Mouse (Mus musculus) lung, embryonic 15.5 days (tissue): Measurements from ENCODE around the gene Vapb. TPM values are rescaled to one million over a fixed set of nuclear protein-coding genes. Genes with fewer than 3 reads are reported as not detected.
"Not testable (repeated sequence)": the region's sequence is repeated elsewhere in the genome, so short reads cannot be mapped to it uniquely, and the experiment has no call there.

ENCODE experiments used
- ATAC-seq: fragments of 200-750 bp; cut with Nextera tagmentation; 2 replicates; pipeline ENCODE4 v1.8.0; 2017; ENCODE audit warnings: moderate number of reproducible peaks, borderline replicate concordance; ENCODE audit not compliant: low FRiP score, low TSS enrichment; ENCODE audit errors: extremely low read depth
- H3K27ac ChIP-seq: fragments of 300-500 bp; sonication (generic); 2 replicates; pipeline ENCODE4 v1.5.1; 2015; ENCODE audit warnings: moderate library complexity, mild to moderate bottlenecking, inconsistent platforms
- H3K27me3 ChIP-seq: fragments of 300-500 bp; sonication (generic); 2 replicates; pipeline ENCODE4 v1.6.1; 2015; ENCODE audit warnings: inconsistent platforms
- H3K36me3 ChIP-seq: fragments of 300-500 bp; sonication (generic); 2 replicates; pipeline ENCODE4 v1.6.1; 2015; ENCODE audit warnings: inconsistent platforms
- H3K4me1 ChIP-seq: fragments of 300-500 bp; sonication (generic); 2 replicates; pipeline ENCODE4 v1.6.1; 2015; ENCODE audit warnings: inconsistent platforms
- H3K4me2 ChIP-seq: fragments of 300-500 bp; sonication (generic); 2 replicates; pipeline ENCODE4 v1.6.1; 2015; ENCODE audit warnings: inconsistent platforms, mild to moderate bottlenecking, moderate library complexity
- H3K4me3 ChIP-seq: fragments of 300-500 bp; sonication (generic); 2 replicates; pipeline ENCODE4 v1.5.1; 2015; ENCODE audit warnings: mild to moderate bottlenecking, inconsistent platforms
- H3K9ac ChIP-seq: fragments of 300-500 bp; sonication (generic); 2 replicates; pipeline ENCODE4 v1.6.1; 2015; ENCODE audit warnings: inconsistent platforms
- H3K9me3 ChIP-seq: fragments of 300-500 bp; sonication (generic); 2 replicates; pipeline ENCODE4 v1.6.1; 2016; ENCODE audit warnings: inconsistent platforms
- WGBS: fragments of 180-500 bp; shearing (Covaris S2); methylation state at CpG from one replicate; pipeline ENCODE4 v1.1.7; 2015; 5-methylcytosine and 5-hydroxymethylcytosine counted together
- polyA plus RNA-seq: library from polyadenylated mRNA; unstranded; fragments of >200 nt; fragmentation: Nextera tagmentation; extraction: Ambion mirVana; gene quantifications from 2 replicates; pipeline ENCODE4 v1.2.1, GENCODE M21; 2015

The Vapb gene
- polyA plus RNA-seq: 9.1 and 12.8 TPM in 2 replicates

DNA sequence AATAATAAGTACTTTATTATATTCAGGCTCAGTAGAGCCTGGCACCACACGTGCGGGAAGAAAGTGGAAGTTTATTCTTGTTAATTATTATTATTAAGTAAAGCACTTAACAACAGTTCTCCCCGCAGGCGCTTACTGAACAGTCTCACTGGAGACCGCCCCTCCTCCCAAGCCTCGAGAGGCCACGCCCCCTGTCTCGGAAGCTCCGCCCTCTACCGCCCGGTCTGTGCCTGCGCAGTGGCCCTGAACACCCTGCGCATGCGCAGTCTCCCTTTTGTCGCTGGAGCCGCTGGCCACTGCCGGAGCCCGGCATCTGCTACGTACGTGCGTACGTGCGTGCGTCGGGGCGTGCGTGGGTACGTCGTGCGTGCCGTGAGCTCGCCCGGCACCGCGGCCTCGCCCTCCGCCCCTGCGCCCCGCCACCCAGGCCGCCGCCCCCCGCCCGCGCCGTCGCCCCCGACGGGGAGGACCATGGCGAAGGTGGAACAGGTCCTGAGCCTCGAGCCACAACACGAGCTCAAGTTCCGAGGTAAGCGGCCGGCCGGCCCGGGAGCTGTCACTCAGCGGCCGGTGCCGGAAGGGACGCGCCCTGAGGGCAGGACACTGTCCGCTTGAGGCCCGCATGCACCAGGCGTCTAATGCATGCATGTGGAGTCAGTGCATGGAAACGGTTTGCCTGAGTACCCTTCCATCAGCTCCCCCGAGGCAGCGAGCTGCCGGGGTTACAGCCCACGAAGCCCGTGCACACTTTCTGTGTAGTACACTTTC, at the start of gene Vapb:
Gene Vapb, plus strand, starts transcription at position 290 of the 768 bp plus-strand sequence.
- H3K27ac ChIP-seq: peak within 1 kb of the TSS; percentile 46
- H3K27me3 ChIP-seq: no peaks in the 10 kb centered on the region
- H3K36me3 ChIP-seq: no peaks in the 10 kb centered on the region
- peak within 1 kb of the TSS; percentile 87 for H3K9ac ChIP-seq
- peak within 1 kb of the TSS; percentile 92 for H3K4me3 ChIP-seq
- WGBS: under 1% methylated on average over 70 of the region's 70 CpGs
- ATAC-seq: peak; percentile 100
- H3K4me1 ChIP-seq: peaks cover 22% of the 10 kb centered on the region
- no peaks in the 10 kb centered on the region for H3K9me3 ChIP-seq
- peak within 1 kb of the TSS; percentile 59 for H3K4me2 ChIP-seq

DNA sequence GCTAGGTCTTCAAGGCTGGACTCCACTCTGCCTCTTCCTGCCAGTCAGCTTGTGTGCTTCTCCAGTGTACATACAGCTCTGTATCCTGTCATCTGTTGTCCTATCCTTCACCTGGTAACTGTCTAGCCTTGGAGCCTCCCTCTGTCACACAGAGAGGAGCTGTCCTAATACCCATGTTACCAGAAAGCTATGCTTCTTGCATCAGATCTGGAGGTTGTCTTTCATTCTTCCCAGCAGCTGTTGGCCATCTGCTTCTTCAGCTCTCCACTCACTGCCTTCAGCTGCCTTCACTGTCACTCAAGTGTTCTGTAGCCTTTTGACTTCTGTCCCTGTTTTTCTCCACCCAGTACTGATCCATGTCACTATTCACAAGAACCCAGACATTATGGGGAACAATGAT, 47.5 kb upstream of the Vapb start:
- Histone ChIP-seq H3K4me3 (no peak overlapping the region), H3K4me2 (no peak overlapping the region), H3K9me3 (no peaks in the 10 kb centered on the region), H3K4me1 (no peaks in the 10 kb centered on the region), H3K9ac (no peak overlapping the region), H3K27ac (no peak overlapping the region), H3K27me3 (no peaks in the 10 kb centered on the region), H3K36me3 (peaks cover 23% of the 10 kb centered on the region; the same call in 1 of the 2 replicates)
- ATAC-seq: no peak

- Histone ChIP-seq H3K4me1 (no peaks in the 10 kb centered on the region), H3K4me2 (no peak overlapping the region), H3K27me3 (no peaks in the 10 kb centered on the region), H3K4me3 (no peak overlapping the region), H3K27ac (no peak overlapping the region), H3K9me3 (no peaks in the 10 kb centered on the region), H3K9ac (no peak overlapping the region), H3K36me3 (peaks cover 37% of the 10 kb centered on the region)
- WGBS: 81% methylated on average over 6 of the region's 6 CpGs
- 0 out of 2 replicates have a peak, but pooled peaks have one; percentile 33 for ATAC-seq
Measured at GRCm38 (mm10) chr2:173691748-173692147, 45.6 kb upstream of the Vapb start.

DNA sequence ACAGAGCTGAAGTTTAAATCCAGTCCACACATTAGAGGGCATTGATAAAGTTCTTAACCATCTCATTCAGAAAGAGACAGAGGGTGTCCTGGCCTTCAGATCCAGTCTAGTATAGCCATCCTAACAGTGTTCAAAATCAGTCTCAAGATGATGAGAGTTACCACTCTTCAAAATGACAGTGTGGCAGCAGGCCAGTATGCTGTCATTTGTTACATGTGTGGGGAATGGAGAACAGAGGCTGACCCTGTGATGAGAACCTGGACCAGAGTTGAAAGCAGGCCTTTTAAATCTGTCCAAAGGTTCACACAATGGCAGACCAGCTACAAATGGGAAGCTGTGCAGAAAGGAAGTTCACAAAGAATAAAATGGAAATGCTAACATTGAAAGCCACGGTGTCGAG, 44.6 kb upstream of the Vapb start:
- Histone ChIP-seq H3K27me3 (no peaks in the 10 kb centered on the region), H3K9ac (no peak overlapping the region), H3K9me3 (no peaks in the 10 kb centered on the region), H3K4me2 (no peak overlapping the region), H3K4me3 (no peak overlapping the region), H3K4me1 (no peaks in the 10 kb centered on the region), H3K27ac (no peak overlapping the region), H3K36me3 (peaks cover 40% of the 10 kb centered on the region)
- no peak for ATAC-seq
- 79% methylated on average over 2 of the region's 2 CpGs for WGBS

DNA sequence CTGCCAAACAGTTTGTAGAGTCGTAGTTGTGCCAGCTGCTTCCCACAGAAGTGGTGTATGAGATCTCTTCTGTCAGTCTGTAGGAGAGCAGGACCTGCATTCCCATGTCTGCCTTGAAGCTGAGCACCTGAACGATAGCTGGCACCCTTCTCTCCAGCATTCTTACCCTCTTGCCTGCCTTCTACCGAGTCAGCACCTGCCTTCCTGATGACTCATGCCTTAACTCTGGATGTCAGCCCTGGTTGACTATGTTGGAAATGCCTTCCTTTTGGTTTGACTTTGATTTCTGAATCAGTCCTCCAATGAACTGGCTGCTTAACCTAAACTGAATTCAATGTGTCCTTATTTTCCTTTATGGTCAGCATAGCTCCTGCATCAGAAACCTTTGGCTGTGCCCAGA, 38.5 kb upstream of the Vapb start:
- H3K4me3 ChIP-seq: no peak overlapping the region
- peaks cover 65% of the 10 kb centered on the region for H3K36me3 ChIP-seq
- WGBS: 69% methylated on average over 3 of the region's 3 CpGs
- no peak overlapping the region for H3K9ac ChIP-seq
- no peaks in the 10 kb centered on the region for H3K27me3 ChIP-seq
- no peaks in the 10 kb centered on the region for H3K4me1 ChIP-seq
- no peaks in the 10 kb centered on the region for H3K9me3 ChIP-seq
- H3K4me2 ChIP-seq: no peak overlapping the region
- H3K27ac ChIP-seq: no peak overlapping the region
- no peak for ATAC-seq

- Histone ChIP-seq H3K4me1 (no peaks in the 10 kb centered on the region), H3K27ac (peak overlapping the region; percentile 61; the same call in 1 of the 2 replicates), H3K4me3 (no peak overlapping the region), H3K27me3 (no peaks in the 10 kb centered on the region), H3K36me3 (peaks cover 58% of the 10 kb centered on the region), H3K9ac (no peak overlapping the region), H3K9me3 (no peaks in the 10 kb centered on the region), H3K4me2 (no peak overlapping the region)
- 59% methylated on average over 16 of the region's 16 CpGs for WGBS
- no peak for ATAC-seq
Measured at GRCm38 (mm10) chr2:173702096-173702866, 35.0 kb upstream of the Vapb start.

GRCm38 (mm10) chr2:173702867-173703237, 34.5 kb upstream of the Vapb start:
- WGBS: 76% methylated on average over 12 of the region's 12 CpGs
- no peak overlapping the region for H3K4me3 ChIP-seq
- H3K9me3 ChIP-seq: no peaks in the 10 kb centered on the region
- no peak overlapping the region for H3K4me2 ChIP-seq
- no peaks in the 10 kb centered on the region for H3K4me1 ChIP-seq
- peak overlapping the region; percentile 61; the same call in 1 of the 2 replicates for H3K27ac ChIP-seq
- H3K9ac ChIP-seq: no peak overlapping the region
- peaks cover 53% of the 10 kb centered on the region for H3K36me3 ChIP-seq
- no peaks in the 10 kb centered on the region for H3K27me3 ChIP-seq
- no peak for ATAC-seq

DNA sequence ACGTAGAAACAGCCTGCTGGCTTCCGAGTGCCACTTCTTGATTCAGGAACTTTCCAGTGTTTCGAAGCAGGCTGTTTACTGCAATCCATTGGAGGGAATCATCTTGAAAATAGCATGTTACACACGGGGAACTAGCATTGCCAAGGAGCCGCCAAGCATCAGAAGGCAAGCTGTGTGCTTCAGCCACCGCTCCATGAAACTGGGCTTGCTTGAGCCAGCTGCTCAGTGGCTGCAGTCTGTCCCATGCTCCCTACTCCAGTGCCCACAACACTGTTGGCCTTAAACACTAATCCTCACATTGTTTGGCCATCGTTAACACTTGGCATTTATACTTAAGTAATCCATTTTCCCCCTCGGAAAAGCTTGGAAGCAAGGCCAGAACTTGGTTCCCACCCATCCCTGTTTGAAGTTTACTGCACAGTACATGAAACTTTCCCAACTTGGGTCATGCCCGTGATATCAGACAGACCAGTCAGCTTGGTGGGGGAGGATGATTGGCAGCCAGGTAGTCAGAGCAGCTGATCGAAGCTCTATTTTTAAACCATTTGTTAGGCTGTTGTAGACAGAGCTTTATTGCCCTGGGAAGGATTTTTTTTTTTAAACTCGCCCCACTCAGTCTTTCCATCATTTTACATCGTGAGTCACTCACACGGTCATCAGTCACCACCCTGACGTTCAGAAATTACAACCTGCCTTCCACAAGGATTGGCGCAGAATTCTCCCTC, 31.3 kb upstream of the Vapb start:
- Histone ChIP-seq H3K4me1 (no peaks in the 10 kb centered on the region), H3K9ac (no peak overlapping the region), H3K36me3 (peaks cover 34% of the 10 kb centered on the region), H3K27ac (no peak overlapping the region), H3K4me3 (no peak overlapping the region), H3K4me2 (no peak overlapping the region), H3K9me3 (no peaks in the 10 kb centered on the region), H3K27me3 (no peaks in the 10 kb centered on the region)
- WGBS: 83% methylated on average over 15 of the region's 15 CpGs
- ATAC-seq: no peak

DNA sequence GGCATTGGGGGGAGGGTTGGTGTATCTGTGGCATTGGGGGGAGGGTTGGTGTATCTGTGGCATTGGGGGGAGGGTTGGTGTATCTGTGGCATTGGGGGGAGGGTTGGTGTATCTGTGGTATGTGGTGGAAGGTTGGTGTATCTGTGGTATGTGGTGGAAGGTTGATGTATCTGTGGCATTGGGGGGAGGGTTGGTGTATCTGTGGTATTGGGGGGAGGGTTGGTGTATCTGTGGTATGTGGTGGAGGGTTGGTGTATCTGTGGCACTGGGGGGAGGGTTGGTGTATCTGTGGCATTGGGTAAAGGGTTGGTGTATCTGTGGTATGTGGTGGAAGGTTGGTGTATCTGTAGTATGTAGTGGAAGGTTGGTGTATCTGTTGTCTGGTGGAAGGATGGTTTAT, 29.7 kb upstream of the Vapb start:
- H3K4me2 ChIP-seq, H3K27ac ChIP-seq, H3K9ac ChIP-seq, H3K4me1 ChIP-seq, H3K9me3 ChIP-seq, H3K4me3 ChIP-seq, ATAC-seq, H3K27me3 ChIP-seq: not testable (repeated sequence)
- peaks cover 24% of the 10 kb centered on the region for H3K36me3 ChIP-seq

DNA sequence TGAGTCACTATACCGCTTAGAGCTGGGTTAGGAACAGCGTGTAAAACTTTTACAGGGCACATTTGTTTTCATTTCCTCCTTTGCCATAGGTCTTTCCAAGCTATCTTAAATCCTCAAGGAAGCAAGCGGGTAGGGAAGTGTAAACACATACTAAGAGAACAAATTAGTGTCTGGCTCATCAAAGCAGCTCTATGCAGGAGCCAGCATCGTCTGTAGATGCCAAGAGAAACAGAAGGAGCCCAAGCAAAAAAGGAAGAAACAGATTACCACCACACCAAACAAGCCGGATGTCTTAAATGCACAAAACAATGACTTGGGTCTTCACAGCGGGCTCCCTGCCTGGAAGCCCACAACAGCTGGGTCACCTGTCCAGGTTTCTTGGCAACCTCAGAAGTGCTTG, 27.1 kb upstream of the Vapb start:
- no peak overlapping the region for H3K4me3 ChIP-seq
- 61% methylated on average over 6 of the region's 6 CpGs for WGBS
- peaks cover 7% of the 10 kb centered on the region for H3K36me3 ChIP-seq
- H3K27me3 ChIP-seq: no peaks in the 10 kb centered on the region
- ATAC-seq: no peak
- H3K9ac ChIP-seq: no peak overlapping the region
- H3K27ac ChIP-seq: no peak overlapping the region
- no peaks in the 10 kb centered on the region for H3K4me1 ChIP-seq
- H3K4me2 ChIP-seq: no peak overlapping the region
- no peaks in the 10 kb centered on the region for H3K9me3 ChIP-seq

DNA sequence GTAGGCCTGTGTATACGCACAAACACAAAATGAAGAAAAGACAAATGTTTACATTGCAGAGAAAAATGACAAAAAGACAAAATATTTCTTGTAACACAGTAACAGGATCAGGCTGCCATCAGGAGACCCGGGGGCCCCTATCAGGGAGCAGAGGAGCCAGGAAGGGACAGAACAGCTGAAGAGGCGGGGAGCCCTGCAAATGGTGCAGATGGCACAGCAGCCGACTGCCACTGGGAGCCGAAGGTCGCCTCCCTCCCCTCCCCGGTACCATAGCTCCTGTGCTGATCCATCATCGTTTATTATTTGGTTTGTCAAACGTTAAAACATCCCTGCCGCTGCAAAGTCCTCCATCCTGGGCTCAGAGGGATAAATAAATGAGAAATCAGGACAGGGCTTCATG, 24.7 kb upstream of the Vapb start:
- WGBS: 23% methylated on average over 10 of the region's 10 CpGs
- Histone ChIP-seq H3K4me2 (no peak overlapping the region), H3K27me3 (no peaks in the 10 kb centered on the region), H3K9me3 (no peaks in the 10 kb centered on the region), H3K9ac (no peak overlapping the region), H3K4me3 (no peak overlapping the region), H3K36me3 (peaks cover 2% of the 10 kb centered on the region; the same call in 1 of the 2 replicates), H3K4me1 (no peaks in the 10 kb centered on the region), H3K27ac (no peak overlapping the region)
- ATAC-seq: no peak

GRCm38 (mm10) chr2:173713241-173713640, 24.1 kb upstream of the Vapb start:
- Histone ChIP-seq H3K27me3 (no peaks in the 10 kb centered on the region), H3K36me3 (peaks cover 2% of the 10 kb centered on the region; the same call in 1 of the 2 replicates), H3K9ac (no peak overlapping the region), H3K4me3 (no peak overlapping the region), H3K27ac (no peak overlapping the region), H3K9me3 (no peaks in the 10 kb centered on the region), H3K4me1 (no peaks in the 10 kb centered on the region), H3K4me2 (no peak overlapping the region)
- WGBS: 60% methylated on average over 4 of the region's 4 CpGs
- no peak for ATAC-seq
